Mouse (Mus musculus): ENCODE measurements around the gene Ovgp1.

- TF ChIP-seq CTCF (IDR thresholded peaks at IDR 0.05; ENCODE audit: low read depth) (no peak), EP300 (IDR thresholded peaks at IDR 0.05; ENCODE audit: low read depth) (peak; percentile 98)
Observed at GRCm38 (mm10) chr3:105958974-105959580, 14.4 kb upstream of the Ovgp1 start, which contains the start of gene Wdr77.

Data from liver, postnatal 0 days (tissue).